Mouse (Mus musculus) forebrain, postnatal 0 days (tissue): ENCODE data around the gene Olfr578. TPM values are rescaled to one million over a fixed set of nuclear protein-coding genes. Genes with fewer than 3 reads are reported as not detected.

ENCODE experiments used
- ATAC-seq: fragments of 200-750 bp; cut with Nextera tagmentation; 2 replicates; pipeline ENCODE4 v1.8.0; 2017; ENCODE audit warnings: mild to moderate bottlenecking, moderate library complexity
- DNase-seq: peaks from one replicate; pipeline ENCODE4 v3.0.0-alpha.2; 2015
- H3K27ac ChIP-seq: fragments of 300-500 bp; sonication (generic); 2 replicates; pipeline ENCODE4 v1.5.1; 2014; ENCODE audit warnings: low read depth, mild to moderate bottlenecking, antibody characterized with exemption, low read length, moderate library complexity, mixed read lengths
- H3K27me3 ChIP-seq: fragments of 300-500 bp; sonication (generic); 2 replicates; pipeline ENCODE4 v1.6.1; 2014; ENCODE audit warnings: mild to moderate bottlenecking, low read length, mixed read lengths; ENCODE audit not compliant: insufficient read depth
- H3K36me3 ChIP-seq: fragments of 300-500 bp; sonication (generic); 2 replicates; pipeline ENCODE4 v1.6.1; 2014; ENCODE audit warnings: mild to moderate bottlenecking, moderate library complexity; ENCODE audit not compliant: insufficient read depth
- H3K4me1 ChIP-seq: fragments of 300-500 bp; sonication (generic); 2 replicates; pipeline ENCODE4 v1.6.1; 2014; ENCODE audit warnings: antibody characterized with exemption; ENCODE audit not compliant: insufficient read depth
- H3K4me2 ChIP-seq: fragments of 300-500 bp; sonication (generic); 2 replicates; pipeline ENCODE4 v1.6.1; 2014; ENCODE audit warnings: low read depth, mild to moderate bottlenecking, moderate library complexity
- H3K4me3 ChIP-seq: fragments of 300-500 bp; sonication (generic); 2 replicates; pipeline ENCODE4 v1.5.1; 2014; ENCODE audit warnings: low read depth, low read length, mixed read lengths
- H3K9ac ChIP-seq: fragments of 300-500 bp; sonication (generic); 2 replicates; pipeline ENCODE4 v1.6.1; 2014; ENCODE audit warnings: mild to moderate bottlenecking
- H3K9me3 ChIP-seq: fragments of 300-500 bp; sonication (generic); 2 replicates; pipeline ENCODE4 v1.6.1; 2016; ENCODE audit warnings: low read length
- CTCF ChIP-seq: sonication (generic); IDR thresholded peaks from 2 replicates; pipeline ENCODE4 v1.5.1; 2016; ENCODE audit warnings: antibody characterized with exemption, control low read depth, low read depth
- WGBS: fragments of 180-500 bp; shearing (Covaris S2); extraction: QIAGEN DNeasy Blood & Tissue Kit; methylation state at CpG from one replicate; pipeline ENCODE4 v1.1.7; 2014; 5-methylcytosine and 5-hydroxymethylcytosine counted together
- polyA plus RNA-seq: library from polyadenylated mRNA; unstranded; fragments of >200 nt; fragmentation: Nextera tagmentation; extraction: Ambion mirVana; gene quantifications from 2 replicates; pipeline ENCODE4 v1.2.1, GENCODE M21; 2015
- total RNA-seq: library from RNA; depleted of rRNA; stranded (reverse); fragments of >200 nt; gene quantifications from 2 replicates; pipeline ENCODE4 v1.2.3, GENCODE M21; 2014; rRNA removed

The Olfr578 gene
- total and polyA plus RNA-seq, 2 experiments from 2014 or later, result not detected

- DNase-seq, result no peak
- H3K4me1 ChIP-seq, result no peaks in the 10 kb centered on the region
- H3K4me3 ChIP-seq, result no peak overlapping the region
- 68% methylated on average over 1 of the region's 1 CpGs for WGBS
- no peak for ATAC-seq
- no peaks in the 10 kb centered on the region for H3K9me3 ChIP-seq
- H3K36me3 ChIP-seq, result no peaks in the 10 kb centered on the region
- no peak overlapping the region for H3K27ac ChIP-seq
- H3K9ac ChIP-seq, result no peak overlapping the region
- no peaks in the 10 kb centered on the region for H3K27me3 ChIP-seq
- no peak overlapping the region for H3K4me2 ChIP-seq
- no peak for TF ChIP-seq CTCF
Observed at GRCm38 (mm10) chr7:102950732-102951131, 38.4 kb downstream of the Olfr578 start.

- DNase-seq (no peak), ATAC-seq (no peak)
- H3K9ac ChIP-seq, result no peak within 1 kb of the TSS
- H3K9me3 ChIP-seq, result no peaks in the 10 kb centered on the region
- 100% methylated on average over 1 of the region's 1 CpGs for WGBS
- H3K4me1 ChIP-seq, result no peaks in the 10 kb centered on the region
- no peaks in the 10 kb centered on the region for H3K36me3 ChIP-seq
- no peaks in the 10 kb centered on the region for H3K27me3 ChIP-seq
- no peak within 1 kb of the TSS for H3K4me3 ChIP-seq
- H3K4me2 ChIP-seq, result no peak within 1 kb of the TSS
- H3K27ac ChIP-seq, result no peak within 1 kb of the TSS
- no peak for TF ChIP-seq CTCF
Observed at GRCm38 (mm10) chr7:102948167-102948566, 41.0 kb downstream of the Olfr578 start, which contains the start of gene Olfr574. TSS of gene Olfr574 (plus strand) at chr7:102948467.

GRCm38 (mm10) chr7:102943417-102943816 is 45.7 kb downstream of the Olfr578 start:
- Histone ChIP-seq H3K9ac (no peak overlapping the region), H3K27ac (no peak overlapping the region), H3K4me3 (no peak overlapping the region), H3K9me3 (no peaks in the 10 kb centered on the region), H3K4me2 (no peak overlapping the region), H3K27me3 (no peaks in the 10 kb centered on the region), H3K4me1 (no peaks in the 10 kb centered on the region), H3K36me3 (no peaks in the 10 kb centered on the region)
- ATAC-seq, result no peak
- WGBS, result 92% methylated on average over 1 of the region's 1 CpGs
- DNase-seq, result no peak
- TF ChIP-seq CTCF, result no peak

DNA sequence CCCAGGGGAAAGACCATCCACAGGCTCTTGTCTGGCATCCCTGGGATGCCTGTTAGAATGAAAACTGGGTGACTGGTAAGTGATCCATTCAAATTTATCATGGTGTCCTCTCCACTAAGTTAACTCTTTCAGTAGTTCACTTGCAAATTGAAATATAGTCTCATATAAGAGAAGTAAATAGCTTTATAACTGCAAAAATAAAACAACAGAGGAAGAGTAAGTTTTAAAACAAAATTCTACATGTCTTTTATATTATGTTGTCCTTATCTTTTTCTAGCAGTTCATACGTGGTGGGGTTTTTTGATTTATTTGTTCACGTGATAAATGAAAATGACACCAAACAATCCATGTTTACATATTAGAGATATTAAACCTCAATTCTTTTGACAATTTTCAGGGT is 46.6 kb downstream of the Olfr578 start, which contains the start of gene Olfr573-ps1:
Gene Olfr573-ps1, minus strand, starts transcription at position 101 of the 400 bp plus-strand sequence.
- Histone ChIP-seq H3K4me3 (no peak within 1 kb of the TSS), H3K9ac (no peak within 1 kb of the TSS), H3K4me2 (no peak within 1 kb of the TSS), H3K36me3 (no peaks in the 10 kb centered on the region), H3K27ac (no peak within 1 kb of the TSS), H3K27me3 (no peaks in the 10 kb centered on the region), H3K4me1 (no peaks in the 10 kb centered on the region), H3K9me3 (no peaks in the 10 kb centered on the region)
- WGBS, result 96% methylated on average over 2 of the region's 2 CpGs
- ATAC-seq (no peak), DNase-seq (no peak)
- TF ChIP-seq CTCF, result no peak

Other genes starting within 250 kb of the Olfr578 start
- not detected in 2 replicates for gene Olfr560, start 230.0 kb downstream of the Olfr578 start, total RNA-seq
- not detected in 2 replicates for gene Olfr560, start 230.0 kb downstream of the Olfr578 start, polyA plus RNA-seq
- gene Olfr78, start 229.9 kb downstream of the Olfr578 start, total RNA-seq, result not detected in 2 replicates
- gene Olfr78, start 229.9 kb downstream of the Olfr578 start, polyA plus RNA-seq, result 0.04 TPM in 1 of 2 replicates, not detected in the other
- gene Olfr561, start 218.1 kb downstream of the Olfr578 start, total RNA-seq, result not detected in 2 replicates
- not detected in 2 replicates for gene Olfr561, start 218.1 kb downstream of the Olfr578 start, polyA plus RNA-seq
- gene Olfr564, start 185.8 kb downstream of the Olfr578 start, total RNA-seq, result not detected in 2 replicates
- not detected in 2 replicates for gene Olfr564, start 185.8 kb downstream of the Olfr578 start, polyA plus RNA-seq
- gene Olfr566, start 130.6 kb downstream of the Olfr578 start, total RNA-seq, result not detected in 2 replicates
- gene Olfr566, start 130.6 kb downstream of the Olfr578 start, polyA plus RNA-seq, result not detected in 2 replicates
- not detected in 2 replicates for gene Olfr568, start 112.2 kb downstream of the Olfr578 start, total RNA-seq
- gene Olfr568, start 112.2 kb downstream of the Olfr578 start, polyA plus RNA-seq, result not detected in 2 replicates
- not detected in 2 replicates for gene Olfr569, start 98.4 kb downstream of the Olfr578 start, total RNA-seq
- gene Olfr569, start 98.4 kb downstream of the Olfr578 start, polyA plus RNA-seq, result not detected in 2 replicates
- gene Olfr570, start 94.7 kb downstream of the Olfr578 start, total RNA-seq, result not detected in 2 replicates
- 0.23 TPM in 1 of 2 replicates, not detected in the other for gene Olfr570, start 94.7 kb downstream of the Olfr578 start, polyA plus RNA-seq
- not detected in 2 replicates for gene Olfr571, start 71.8 kb downstream of the Olfr578 start, total RNA-seq
- gene Olfr571, start 71.8 kb downstream of the Olfr578 start, polyA plus RNA-seq, result not detected in 2 replicates
- not detected in 2 replicates for gene Olfr572, start 64.9 kb downstream of the Olfr578 start, total RNA-seq
- gene Olfr572, start 64.9 kb downstream of the Olfr578 start, polyA plus RNA-seq, result not detected in 2 replicates
- not detected in 2 replicates for gene Olfr573-ps1, start 46.7 kb downstream of the Olfr578 start, total RNA-seq
- not detected in 2 replicates for gene Olfr573-ps1, start 46.7 kb downstream of the Olfr578 start, polyA plus RNA-seq
- gene Olfr574, start 40.9 kb downstream of the Olfr578 start, total RNA-seq, result not detected in 2 replicates
- not detected in 2 replicates for gene Olfr574, start 40.9 kb downstream of the Olfr578 start, polyA plus RNA-seq
- gene Olfr575, start 30.5 kb downstream of the Olfr578 start, total RNA-seq, result not detected in 2 replicates
- not detected in 2 replicates for gene Olfr575, start 30.5 kb downstream of the Olfr578 start, polyA plus RNA-seq
- gene Olfr576, start 26.7 kb downstream of the Olfr578 start, total RNA-seq, result not detected in 2 replicates
- not detected in 2 replicates for gene Olfr576, start 26.7 kb downstream of the Olfr578 start, polyA plus RNA-seq
- not detected in 2 replicates for gene Olfr577, start 13.4 kb downstream of the Olfr578 start, total RNA-seq
- not detected in 2 replicates for gene Olfr577, start 13.4 kb downstream of the Olfr578 start, polyA plus RNA-seq
- not detected in 2 replicates for gene Olfr582, start 48.7 kb upstream of the Olfr578 start, total RNA-seq
- gene Olfr582, start 48.7 kb upstream of the Olfr578 start, polyA plus RNA-seq, result not detected in 2 replicates
- gene Olfr583, start 62.0 kb upstream of the Olfr578 start, total RNA-seq, result not detected in 2 replicates
- gene Olfr583, start 62.0 kb upstream of the Olfr578 start, polyA plus RNA-seq, result not detected in 2 replicates
- not detected in 2 replicates for gene Olfr584, start 92.6 kb upstream of the Olfr578 start, total RNA-seq
- not detected in 2 replicates for gene Olfr584, start 92.6 kb upstream of the Olfr578 start, polyA plus RNA-seq
- not detected in 2 replicates for gene Olfr585, start 108.4 kb upstream of the Olfr578 start, total RNA-seq
- not detected in 2 replicates for gene Olfr585, start 108.4 kb upstream of the Olfr578 start, polyA plus RNA-seq
- gene Olfr586, start 136.3 kb upstream of the Olfr578 start, total RNA-seq, result not detected in 2 replicates
- gene Olfr586, start 136.3 kb upstream of the Olfr578 start, polyA plus RNA-seq, result not detected in 2 replicates
- gene Olfr588-ps1, start 151.6 kb upstream of the Olfr578 start, total RNA-seq, result not detected in 2 replicates
- gene Olfr588-ps1, start 151.6 kb upstream of the Olfr578 start, polyA plus RNA-seq, result not detected in 2 replicates
- not detected in 2 replicates for gene Olfr589, start 167.0 kb upstream of the Olfr578 start, total RNA-seq
- gene Olfr589, start 167.0 kb upstream of the Olfr578 start, polyA plus RNA-seq, result not detected in 2 replicates
- gene Olfr591, start 189.0 kb upstream of the Olfr578 start, total RNA-seq, result not detected in 2 replicates
- not detected in 2 replicates for gene Olfr591, start 189.0 kb upstream of the Olfr578 start, polyA plus RNA-seq
- gene Olfr592, start 195.5 kb upstream of the Olfr578 start, total RNA-seq, result not detected in 2 replicates
- not detected in 2 replicates for gene Olfr592, start 195.5 kb upstream of the Olfr578 start, polyA plus RNA-seq
- not detected in 2 replicates for gene Olfr593, start 222.5 kb upstream of the Olfr578 start, total RNA-seq
- gene Olfr593, start 222.5 kb upstream of the Olfr578 start, polyA plus RNA-seq, result not detected in 2 replicates
- gene Olfr594, start 227.7 kb upstream of the Olfr578 start, total RNA-seq, result not detected in 2 replicates
- not detected in 2 replicates for gene Olfr594, start 227.7 kb upstream of the Olfr578 start, polyA plus RNA-seq